Mouse (Mus musculus) mouse embryonic stem cell (cell line): ENCODE data around the gene Sprr2h.

ENCODE experiments used
- in situ Hi-C, 2 experiments: fragments of 300-500 bp; cut with MboI; formaldehyde crosslinking; loops; 1 replicate in 1 of 2; 3 replicates in 1 of 2; pipeline ENCODE4 v1.14.3; 2019 to 2020; ENCODE audit warnings: low sequenced_read_pairs in 2 of 2, low pct_unique_long_range_greater_than_20kb in 1 of 2, mixed read lengths in 1 of 2; ENCODE audit not compliant: unreplicated experiment in 1 of 2

Gene Sprr2h

DNA sequence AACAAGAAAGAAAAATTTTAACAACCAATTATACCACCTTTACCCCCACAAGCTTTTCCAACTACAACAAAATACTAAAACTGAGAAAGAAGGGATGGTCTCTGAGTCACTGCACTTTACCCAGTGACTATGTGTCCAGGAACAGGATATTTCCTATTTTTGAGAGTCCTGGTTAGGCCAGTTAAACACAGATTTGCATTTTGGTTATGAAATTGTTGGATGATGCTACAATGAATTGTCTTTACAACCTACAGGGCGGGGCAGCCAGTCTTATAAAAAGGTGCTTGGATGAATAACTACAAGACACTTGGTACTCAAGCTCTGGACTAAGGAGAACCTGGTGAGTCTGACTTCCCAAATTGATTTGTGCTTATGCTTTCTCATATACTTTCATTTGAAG is at the start of gene Sprr2h:
Sprr2h (plus strand) TSS at position 301 of the 400 bp plus-strand sequence.
- in situ Hi-C loops = no loop called here

DNA sequence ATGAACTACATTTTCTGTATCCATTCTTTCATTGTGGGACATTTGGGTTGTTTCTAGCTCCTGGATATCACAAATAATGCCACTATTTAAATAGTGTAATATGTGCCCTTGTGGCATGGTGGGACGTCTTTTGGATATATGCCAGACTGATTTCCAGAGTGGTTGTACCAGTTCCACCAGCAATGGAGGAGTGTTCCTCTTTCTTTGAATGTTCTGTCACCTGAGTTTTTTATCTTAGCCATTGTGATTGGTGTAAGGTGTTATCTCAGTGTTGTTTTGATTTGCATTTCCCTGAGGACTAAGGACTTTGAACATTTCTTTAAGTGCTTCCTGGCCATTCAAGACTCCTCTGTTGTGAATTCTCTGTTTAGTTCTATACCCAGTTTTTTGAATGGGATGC is 49.2 kb upstream of the Sprr2h start:
- in situ Hi-C loops = no loop called here

DNA sequence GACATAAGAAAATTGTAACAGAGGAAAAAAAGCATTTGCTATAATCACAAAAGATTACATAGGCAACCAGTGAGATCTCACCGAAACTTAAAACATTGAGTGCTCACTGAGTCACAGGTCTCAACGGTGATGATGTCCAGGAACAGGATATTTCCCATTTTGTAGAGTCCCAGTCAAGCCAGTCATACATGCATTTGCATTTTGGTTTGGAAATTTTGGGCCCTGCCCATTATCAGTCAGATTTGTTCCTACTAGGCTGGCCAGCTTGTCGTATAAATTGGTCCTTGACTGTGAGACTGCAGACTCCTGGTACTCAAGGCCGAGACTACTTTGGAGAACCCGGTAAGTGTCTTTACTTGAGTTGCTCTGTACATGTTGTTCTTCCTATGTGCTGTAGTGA is 46.6 kb upstream of the Sprr2h start, which contains the start of gene Sprr2d:
Sprr2d (plus strand) TSS at position 301 of the 400 bp plus-strand sequence.
- in situ Hi-C loops = no loop called here

DNA sequence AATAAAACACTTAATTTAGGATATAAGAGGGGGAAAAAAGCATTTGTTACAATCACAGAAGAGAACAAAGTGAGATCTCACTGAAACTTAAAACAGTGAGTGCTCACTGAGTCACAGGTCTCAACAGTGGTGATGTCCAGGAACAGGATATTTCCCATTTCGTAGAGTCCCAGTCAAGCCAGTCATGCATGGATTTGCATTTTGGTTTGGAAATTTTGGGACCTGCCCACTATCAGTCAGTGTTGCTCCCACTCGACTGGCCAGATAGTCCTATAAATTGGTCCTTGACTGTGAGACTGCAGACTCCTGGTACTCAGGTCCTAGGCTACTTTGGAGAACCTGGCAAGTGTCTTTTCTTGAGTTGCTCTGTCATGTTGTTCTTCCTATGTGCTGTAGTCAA is 33.6 kb upstream of the Sprr2h start, which contains the start of gene Sprr2e:
Sprr2e (plus strand) TSS at position 301 of the 400 bp plus-strand sequence.
- in situ Hi-C loops = no loop called here

DNA sequence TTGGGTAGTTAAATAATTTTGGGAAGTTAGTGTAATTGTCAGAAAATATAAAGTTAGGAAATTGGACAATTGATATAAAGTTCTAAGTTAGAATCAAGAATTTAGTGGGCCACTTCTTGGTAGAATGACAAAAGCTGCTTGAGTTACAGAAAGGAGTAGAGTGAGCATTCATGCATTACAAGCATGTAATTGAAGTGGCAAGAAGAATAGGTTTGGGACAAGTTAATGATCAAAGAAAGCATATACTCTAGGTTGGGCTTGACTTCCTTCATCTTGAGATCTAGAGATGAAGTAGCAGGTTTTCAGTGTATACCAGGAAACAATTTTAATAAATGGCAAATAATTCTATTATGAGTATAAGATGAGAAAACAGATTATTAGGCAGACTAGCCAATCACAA is 23.9 kb upstream of the Sprr2h start:
- in situ Hi-C loops = no loop called here

DNA sequence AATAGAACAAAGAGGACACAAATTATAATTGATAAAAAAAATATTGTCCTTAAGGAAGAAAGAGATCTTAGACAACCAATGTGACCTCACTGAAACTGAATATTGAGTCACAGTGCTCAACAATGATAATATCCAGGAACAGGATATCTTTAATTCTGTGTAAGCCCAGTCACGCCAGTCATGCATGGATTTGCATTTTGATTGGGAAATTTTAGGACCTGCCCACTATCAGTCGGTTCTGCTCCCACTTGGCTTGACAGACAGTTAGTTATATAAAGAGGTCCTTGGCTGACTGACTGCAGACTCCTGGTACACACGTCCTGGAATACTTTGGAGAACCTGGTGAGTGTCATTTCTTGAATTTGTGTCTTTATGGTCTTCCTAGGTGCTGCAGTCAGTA is 20.6 kb upstream of the Sprr2h start, which contains the start of gene Sprr2f:
Sprr2f (plus strand) TSS at position 301 of the 400 bp plus-strand sequence.
- in situ Hi-C loops = no loop called here

DNA sequence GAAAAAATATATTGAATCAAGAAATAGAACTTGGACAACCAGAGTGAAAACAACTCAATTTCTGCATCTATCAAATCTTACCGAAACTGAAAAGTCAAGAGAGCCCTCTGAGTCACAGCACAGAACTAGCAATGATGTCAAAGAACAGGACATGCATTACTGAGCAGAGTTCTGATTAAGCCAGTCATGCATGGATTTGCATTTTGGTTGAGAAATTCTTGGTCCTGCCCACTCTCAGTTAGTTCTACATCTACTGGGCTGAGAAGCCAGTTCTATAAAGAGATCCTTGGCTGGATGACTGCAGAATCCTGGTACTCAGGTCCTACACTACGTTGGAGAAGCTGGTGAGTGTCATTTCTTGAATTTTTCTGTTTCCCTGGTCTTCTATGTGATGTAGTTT is 11.9 kb upstream of the Sprr2h start:
- in situ Hi-C loops = no loop called here

DNA sequence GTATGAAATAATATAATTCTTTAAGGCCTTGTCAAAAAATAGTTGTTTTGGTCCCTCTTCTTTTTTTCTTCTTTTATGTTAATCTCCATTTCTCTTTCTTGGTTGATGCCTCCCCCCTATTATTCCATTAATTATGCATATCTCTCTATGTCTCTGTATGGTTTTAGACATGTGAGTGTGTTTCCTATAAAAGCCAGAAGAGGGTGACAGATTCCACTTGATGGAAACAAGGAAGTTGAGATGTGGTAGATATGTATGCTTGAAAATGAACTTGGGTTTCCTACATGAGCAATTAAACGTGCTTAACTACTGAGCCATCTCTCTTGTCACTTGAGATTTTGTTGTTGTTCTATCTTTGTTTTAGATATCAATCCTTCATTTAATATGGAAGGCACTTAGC is 8.8 kb downstream of the Sprr2h start:
- in situ Hi-C loops = no loop called here

DNA sequence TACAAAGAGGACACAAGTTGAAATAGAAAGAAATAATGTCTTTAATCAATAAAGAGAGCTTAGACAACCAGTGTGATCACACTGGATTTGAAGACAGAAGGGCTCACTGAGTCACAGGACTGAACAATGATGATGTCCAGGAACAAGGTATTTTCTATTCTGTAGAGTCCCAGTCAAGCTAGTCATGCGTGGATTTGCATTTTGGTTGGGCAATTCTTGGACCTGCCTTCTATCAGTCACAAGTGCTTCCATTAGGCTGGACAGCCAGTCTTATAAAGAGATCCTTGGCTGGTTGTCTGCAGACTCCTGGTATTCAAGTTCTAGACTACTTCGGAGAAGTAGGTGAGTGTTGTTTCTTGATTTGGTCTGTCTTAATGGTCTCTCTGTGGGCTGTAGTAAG is 22.2 kb downstream of the Sprr2h start, which contains the start of gene Sprr2i:
Sprr2i (plus strand) TSS at position 301 of the 400 bp plus-strand sequence.
- in situ Hi-C loops = no loop called here

DNA sequence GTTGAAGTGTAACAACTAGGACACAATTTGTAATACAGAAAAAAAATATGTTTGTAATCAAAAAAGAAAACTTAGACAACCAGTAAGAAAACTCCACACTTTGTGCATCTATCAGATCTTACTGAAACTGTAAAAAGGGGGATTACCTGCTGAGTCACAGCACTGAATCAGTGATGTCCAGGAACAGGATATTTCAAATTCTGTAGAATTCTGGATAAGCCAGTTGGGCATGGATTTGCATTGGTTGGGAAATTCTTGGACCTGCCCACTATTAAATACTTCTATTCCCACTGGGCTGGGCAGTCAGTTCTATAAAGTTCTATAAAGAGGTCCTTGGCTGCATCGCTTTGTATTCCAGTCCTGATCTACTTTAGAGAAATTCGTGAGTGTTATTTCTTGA is 32.3 kb downstream of the Sprr2h start, which contains the start of gene Sprr2j-ps:
Sprr2j-ps (plus strand) TSS at position 301 of the 400 bp plus-strand sequence.
- in situ Hi-C loops = no loop called here

DNA sequence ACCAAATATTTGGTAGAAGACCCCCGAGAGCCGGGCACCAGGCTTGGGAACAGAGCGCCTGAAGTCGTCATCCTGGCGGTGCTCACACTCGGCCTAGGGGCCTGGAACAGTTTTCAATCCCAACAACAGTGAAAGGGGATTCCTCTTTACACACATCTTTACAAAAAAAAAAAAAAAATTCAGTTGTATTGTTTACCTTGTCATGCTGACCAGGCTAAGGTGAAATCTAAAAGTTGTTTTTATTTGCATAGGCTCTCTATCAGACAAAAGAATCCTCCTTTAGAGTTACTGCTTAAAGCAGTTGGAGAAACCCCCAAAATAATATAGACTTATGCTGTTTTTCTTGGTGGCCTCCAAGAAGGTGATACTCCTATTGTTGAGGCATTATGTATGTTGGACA is 43.8 kb downstream of the Sprr2h start, which contains the start of gene Gm9774:
Gm9774 (minus strand) TSS at position 101 of the 400 bp plus-strand sequence.
- in situ Hi-C loops = no loop called here

DNA sequence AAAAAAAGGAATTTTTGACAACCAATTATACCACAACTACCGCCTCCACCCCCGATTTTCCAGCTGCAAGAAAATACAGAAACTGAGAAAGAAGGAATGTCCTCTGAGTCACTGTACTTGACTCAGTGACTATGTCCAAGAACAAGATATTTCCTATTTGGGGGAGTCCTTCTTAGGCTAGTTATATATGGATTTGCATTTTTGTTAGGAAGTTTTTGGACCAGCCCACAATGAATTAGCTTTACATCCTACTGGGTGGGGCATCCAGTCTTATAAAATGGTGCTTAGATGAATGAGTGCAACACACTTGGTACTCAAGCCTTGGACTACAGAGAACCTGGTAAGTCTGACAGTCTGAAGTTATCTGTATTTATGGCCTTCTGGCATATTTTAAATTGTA is 46.8 kb downstream of the Sprr2h start, which contains the start of gene Sprr2k:
Sprr2k (plus strand) TSS at position 301 of the 400 bp plus-strand sequence.
- in situ Hi-C loops = no loop called here
